Mouse (Mus musculus) right cerebral cortex, postnatal 25 days (tissue): Measurements from ENCODE around the gene Bud31.
"Not testable (repeated sequence)": the region's sequence is repeated elsewhere in the genome, so short reads cannot be mapped to it uniquely, and the experiment has no call there.

Experiments
- DNase-seq: peaks from one replicate; pipeline ENCODE4 v3.0.0; 2022

Bud31 gene

GRCm38 (mm10) chr5:145139571-145140519 lies at the start of gene Bud31, which contains the start of gene Pdap1:
Gene Bud31 (plus strand): TSS chr5:145140362.
Gene Pdap1 (minus strand): TSS chr5:145140238.
- DNase-seq: peak; percentile 96

- DNase-seq: no peak
Measured at GRCm38 (mm10) chr5:145096195-145096594, 44.0 kb upstream of the Bud31 start.

GRCm38 (mm10) chr5:145098340-145098821 lies 41.8 kb upstream of the Bud31 start:
- DNase-seq: no peak

DNA sequence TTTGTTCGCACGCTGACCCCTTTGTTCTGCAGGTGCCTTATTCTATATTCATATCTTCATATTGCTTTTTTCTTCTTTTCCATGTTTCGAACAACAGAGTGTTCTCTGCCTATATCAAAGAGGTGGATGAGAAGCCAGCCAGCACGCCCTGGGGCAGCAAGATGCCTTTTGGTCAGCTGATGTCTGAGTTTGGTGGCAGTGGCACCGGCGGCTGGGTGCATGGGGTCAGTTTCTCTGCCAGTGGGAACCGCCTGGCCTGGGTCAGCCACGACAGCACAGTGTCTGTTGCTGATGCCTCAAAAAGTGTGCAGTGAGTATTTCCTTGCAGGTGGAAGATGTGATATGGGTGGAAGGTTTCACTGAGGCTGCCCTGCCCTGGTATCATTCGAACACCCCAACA lies 39.2 kb upstream of the Bud31 start:
- no peak for DNase-seq

- DNase-seq: not testable (repeated sequence)
Measured at GRCm38 (mm10) chr5:145101451-145101850, 38.7 kb upstream of the Bud31 start.

DNA sequence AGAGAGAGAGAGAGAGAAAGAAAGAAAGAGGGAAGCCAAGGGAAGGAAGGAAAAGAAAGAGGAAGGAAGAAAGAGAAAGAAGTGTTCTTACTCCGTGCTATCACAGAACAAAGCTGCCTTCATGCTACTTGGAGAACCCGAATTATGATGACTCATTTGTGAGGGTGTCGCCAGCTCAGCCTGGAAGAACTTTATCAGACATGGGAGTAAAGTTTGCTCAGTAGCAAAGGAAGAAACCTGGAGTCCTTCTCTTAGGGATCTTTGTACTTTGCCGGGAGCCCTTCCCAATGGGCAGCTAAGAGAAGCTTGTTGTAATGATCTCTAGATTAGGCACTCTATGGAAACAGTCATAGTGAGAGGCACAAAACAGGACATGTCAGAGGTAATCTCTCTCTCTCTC lies 37.5 kb upstream of the Bud31 start:
- DNase-seq: no peak

- DNase-seq: no peak
Measured at GRCm38 (mm10) chr5:145104328-145104727, 35.8 kb upstream of the Bud31 start.

DNA sequence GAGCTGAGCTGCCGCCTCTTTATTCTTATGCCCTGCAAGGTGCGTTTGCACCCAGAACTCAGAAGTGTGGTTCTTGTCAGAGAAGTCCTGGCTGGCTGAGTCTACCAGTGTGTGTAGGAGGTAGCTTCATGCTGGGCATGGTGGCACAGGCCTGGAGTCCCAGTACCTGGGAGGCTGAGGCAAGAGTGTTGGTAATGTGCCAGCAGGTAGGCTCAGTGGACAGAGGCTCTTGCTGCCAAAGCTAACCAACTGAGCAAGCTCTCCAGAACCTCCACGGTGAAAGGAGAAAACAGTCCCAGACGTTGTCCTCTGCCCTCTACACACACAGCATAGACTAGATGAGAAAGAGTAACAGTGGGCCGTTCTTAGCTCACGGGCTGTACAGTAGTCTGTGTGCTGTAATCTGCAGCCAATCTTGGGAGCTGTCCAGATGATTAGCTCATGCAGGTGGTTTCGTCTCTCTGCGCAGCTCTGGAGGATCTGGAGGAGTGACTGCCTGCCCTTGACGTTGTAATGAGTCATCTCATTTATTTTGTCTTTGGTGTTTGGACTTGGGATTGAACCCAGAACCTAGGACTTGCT lies 34.4 kb upstream of the Bud31 start:
- DNase-seq: no peak

DNA sequence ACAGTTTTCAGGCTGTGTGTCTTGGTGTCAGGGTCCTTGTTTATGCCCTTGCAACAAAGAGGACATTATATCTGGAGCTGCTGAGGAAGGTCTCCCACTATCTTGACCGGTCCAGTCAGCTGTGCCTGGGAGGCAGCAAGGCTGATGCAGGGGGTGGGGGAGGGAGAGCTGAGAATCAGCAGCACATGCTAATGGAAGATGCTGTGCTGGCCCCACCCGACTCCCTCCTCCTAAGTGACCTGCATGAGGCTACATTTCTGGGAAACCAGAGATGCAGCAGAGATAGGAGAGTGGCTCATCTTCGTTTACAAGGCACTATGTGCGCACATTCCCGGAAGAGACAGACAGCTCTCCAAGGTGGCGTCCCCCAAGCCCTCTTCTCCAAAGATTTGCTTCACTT lies 29.8 kb upstream of the Bud31 start:
- no peak for DNase-seq

DNA sequence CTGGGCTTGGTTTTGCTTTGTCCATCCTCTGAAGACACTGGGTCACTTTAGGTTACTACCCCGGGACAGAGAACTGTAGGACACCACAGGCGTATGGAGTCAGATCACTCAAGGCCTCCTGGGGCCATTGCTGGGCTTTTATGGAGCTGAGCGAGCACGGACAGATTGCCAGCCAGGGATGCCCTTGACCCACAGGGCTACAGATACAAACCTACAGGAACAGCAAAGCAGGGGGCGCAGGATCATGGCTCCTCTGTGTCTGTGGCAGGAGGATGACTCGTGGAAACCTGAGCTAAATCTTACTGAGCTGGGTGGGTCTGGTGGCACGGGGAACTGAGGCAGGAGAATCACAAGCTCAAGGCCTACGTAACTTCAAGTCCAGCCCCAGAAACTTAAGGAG lies 27.6 kb upstream of the Bud31 start:
- DNase-seq: no peak

- DNase-seq: no peak
Measured at GRCm38 (mm10) chr5:145113416-145113815, 26.7 kb upstream of the Bud31 start.

- DNase-seq: no peak
Measured at GRCm38 (mm10) chr5:145114071-145114605, 26.0 kb upstream of the Bud31 start, which contains the start of gene Arpc1b. Gene Arpc1b (plus strand): TSS chr5:145114215.

GRCm38 (mm10) chr5:145114606-145115473 lies 25.3 kb upstream of the Bud31 start:
- peak; percentile 39 for DNase-seq

GRCm38 (mm10) chr5:145115736-145116135 lies 24.4 kb upstream of the Bud31 start:
- DNase-seq: no peak

GRCm38 (mm10) chr5:145116316-145116715 lies 23.8 kb upstream of the Bud31 start:
- no peak for DNase-seq

GRCm38 (mm10) chr5:145116916-145117315 lies 23.2 kb upstream of the Bud31 start:
- no peak for DNase-seq

DNA sequence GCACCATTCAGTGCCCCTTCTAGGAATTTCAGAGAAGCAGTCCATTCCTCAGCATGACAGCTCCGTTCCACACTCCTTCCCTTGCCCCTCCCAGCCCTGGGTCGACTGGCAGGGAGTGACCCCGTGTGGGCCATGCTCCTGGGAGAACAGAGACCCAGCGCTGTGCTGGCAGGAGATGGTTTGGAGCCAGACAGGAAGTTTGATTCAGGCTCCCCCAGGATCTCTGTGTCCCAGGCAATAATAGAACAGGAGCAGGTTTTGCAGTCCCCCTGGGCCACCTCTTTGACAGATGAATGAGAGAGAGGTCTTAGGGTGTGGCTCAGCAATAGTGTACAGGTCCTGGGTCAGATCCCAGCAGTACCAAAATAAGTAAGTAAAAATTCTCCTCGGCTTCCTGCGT lies 22.2 kb upstream of the Bud31 start:
- no peak for DNase-seq

GRCm38 (mm10) chr5:145118461-145118860 lies 21.7 kb upstream of the Bud31 start:
- DNase-seq: no peak

DNA sequence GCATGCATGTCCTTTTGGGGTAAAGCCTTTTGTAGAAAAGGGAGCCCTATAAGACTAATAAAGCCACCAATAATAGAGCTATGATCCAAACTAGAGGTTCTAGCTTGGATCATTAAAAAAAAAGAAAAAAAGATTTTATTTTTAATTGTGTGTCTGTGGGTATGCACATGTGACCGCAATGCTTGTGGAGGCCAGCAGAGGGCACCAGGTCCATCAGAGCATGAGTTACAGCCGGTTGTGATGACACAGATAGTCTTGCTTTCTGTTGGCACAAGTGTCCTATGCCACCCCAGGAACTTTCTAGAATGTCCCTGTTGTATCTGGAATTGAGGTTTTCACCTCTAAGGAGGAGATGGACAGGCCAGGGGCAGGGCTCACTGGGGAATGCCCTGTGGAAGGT lies 20.8 kb upstream of the Bud31 start:
- DNase-seq: no peak

DNA sequence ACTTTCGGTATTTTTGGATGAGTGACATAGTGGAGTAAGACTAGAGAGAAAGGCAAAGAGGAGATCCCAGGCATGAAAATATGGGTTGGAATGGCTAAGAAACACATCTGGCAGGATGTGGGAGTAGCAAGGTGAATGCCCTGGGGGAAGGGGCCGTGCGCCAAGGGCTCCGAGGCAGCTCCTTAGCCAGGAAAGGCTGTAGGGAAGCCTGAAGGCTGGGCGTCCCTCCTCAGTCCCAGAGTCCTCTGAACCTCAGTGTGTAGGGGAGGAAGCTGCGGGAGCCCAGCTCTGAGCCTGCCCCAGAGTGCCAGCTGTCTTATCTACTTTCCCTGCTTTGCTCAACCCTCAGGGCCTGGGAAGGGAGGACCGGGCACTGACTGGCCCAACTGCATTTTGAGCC lies 19.2 kb upstream of the Bud31 start:
- no peak for DNase-seq

- DNase-seq: no peak
Measured at GRCm38 (mm10) chr5:145123396-145123795, 16.8 kb upstream of the Bud31 start.

- no peak for DNase-seq
Measured at GRCm38 (mm10) chr5:145126580-145126979, 13.6 kb upstream of the Bud31 start.

DNA sequence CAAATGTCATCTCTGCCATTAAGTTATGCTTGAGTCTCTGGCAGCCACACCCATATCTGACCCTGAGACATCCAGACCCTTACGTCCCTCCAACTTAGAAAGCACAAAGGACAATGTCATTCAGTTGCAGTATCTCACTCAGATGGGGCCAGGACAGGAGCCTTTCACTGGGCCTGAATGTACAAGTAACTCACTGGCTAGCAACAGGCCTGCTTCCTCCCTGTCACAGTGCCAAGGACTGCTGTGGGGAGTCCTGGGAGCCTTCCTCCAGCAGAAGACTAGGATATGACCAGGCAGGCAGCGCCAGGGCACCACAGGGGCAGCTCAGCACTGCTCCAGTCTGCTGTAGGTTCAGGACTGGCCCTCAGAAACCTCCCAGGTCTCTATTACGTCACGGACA lies 11.0 kb upstream of the Bud31 start:
- DNase-seq: no peak
